Mouse (Mus musculus) liver, embryonic 12.5 days (tissue): ENCODE measurements around the gene Eif4a2. TPM values are rescaled to one million over a fixed set of nuclear protein-coding genes. Genes with fewer than 3 reads are reported as not detected.

Source experiments
- ATAC-seq: fragments of 200-750 bp; cut with Nextera tagmentation; 2 replicates; pipeline ENCODE4 v1.8.0; 2017; ENCODE audit warnings: moderate number of reproducible peaks, mild to moderate bottlenecking, moderate library complexity
- H3K27ac ChIP-seq: fragments of 300-500 bp; sonication (generic); 2 replicates; pipeline ENCODE4 v1.5.1; 2016; ENCODE audit warnings: mild to moderate bottlenecking
- H3K27me3 ChIP-seq: fragments of 300-500 bp; sonication (generic); replicated peaks from 2 replicates; pipeline ENCODE4 v1.6.1; 2016; ENCODE audit warnings: mild to moderate bottlenecking, moderate library complexity
- H3K36me3 ChIP-seq: fragments of 300-500 bp; sonication (generic); 2 replicates; pipeline ENCODE4 v1.6.1; 2016; ENCODE audit warnings: mild to moderate bottlenecking, moderate library complexity
- H3K4me1 ChIP-seq: fragments of 300-500 bp; sonication (generic); 2 replicates; pipeline ENCODE4 v1.6.1; 2016
- H3K4me2 ChIP-seq: fragments of 300-500 bp; sonication (generic); 2 replicates; pipeline ENCODE4 v1.6.1; 2016; ENCODE audit warnings: mild to moderate bottlenecking, moderate library complexity
- H3K4me3 ChIP-seq: fragments of 300-500 bp; sonication (generic); 2 replicates; pipeline ENCODE4 v1.5.1; 2016; ENCODE audit warnings: mild to moderate bottlenecking, moderate library complexity
- H3K9ac ChIP-seq: fragments of 300-500 bp; sonication (generic); 2 replicates; pipeline ENCODE4 v1.6.1; 2016; ENCODE audit warnings: mild to moderate bottlenecking, moderate library complexity
- H3K9me3 ChIP-seq: fragments of 300-500 bp; sonication (generic); replicated peaks from 2 replicates; pipeline ENCODE4 v1.6.1; 2016; ENCODE audit warnings: mild to moderate bottlenecking, moderate library complexity
- WGBS: fragments of 180-500 bp; shearing (Covaris S2); methylation state at CpG from one replicate; pipeline ENCODE4 v1.1.7; 2016; ENCODE audit not compliant: insufficient replicate concordance; 5-methylcytosine and 5-hydroxymethylcytosine counted together
- microRNA-seq: library from miRNA; unstranded; fragments of <30 nt; microRNA quantifications from one replicate; pipeline ENCODE4, GENCODE M21; 2017
- polyA plus RNA-seq: library from polyadenylated mRNA; unstranded; fragments of >200 nt; fragmentation: Nextera tagmentation; extraction: Ambion mirVana; gene quantifications from 2 replicates; pipeline ENCODE4 v1.2.1, GENCODE M21; 2016

Gene Eif4a2
- polyA plus RNA-seq, 1 experiment from 2014 or later = 102 TPM

DNA sequence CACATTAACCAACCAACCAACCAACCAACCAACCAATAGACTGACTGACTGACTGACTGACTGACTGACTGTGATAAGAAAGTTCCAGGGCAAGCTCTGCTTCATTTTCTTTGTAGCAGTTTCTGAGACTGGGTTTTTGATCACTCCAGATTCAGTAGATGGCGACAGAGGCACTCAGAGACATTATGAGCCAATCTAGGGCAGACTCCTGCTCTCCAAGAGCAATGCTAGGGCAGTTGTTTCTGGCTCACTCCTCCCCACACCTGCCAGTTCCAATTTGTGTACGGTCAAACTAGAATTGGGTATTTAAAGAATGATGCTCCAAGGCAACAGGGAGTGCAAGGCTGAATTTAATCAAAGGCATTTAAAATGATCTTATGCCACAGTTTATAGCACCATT is 44.2 kb downstream of the Eif4a2 start:
- H3K27ac ChIP-seq = no peak overlapping the region
- 23% methylated on average over 2 of the region's 2 CpGs for WGBS
- no peaks in the 10 kb centered on the region for H3K27me3 ChIP-seq
- H3K9ac ChIP-seq = no peak overlapping the region
- no peak overlapping the region for H3K4me2 ChIP-seq
- H3K9me3 ChIP-seq = no peaks in the 10 kb centered on the region
- H3K4me3 ChIP-seq = no peak overlapping the region
- no peak for ATAC-seq
- H3K4me1 ChIP-seq = no peaks in the 10 kb centered on the region
- H3K36me3 ChIP-seq = no peaks in the 10 kb centered on the region

- WGBS = 68% methylated on average over 5 of the region's 5 CpGs
- Histone ChIP-seq H3K27ac (no peak overlapping the region), H3K9ac (no peak overlapping the region), H3K27me3 (no peaks in the 10 kb centered on the region; the same call in 1 of the 2 replicates), H3K4me2 (no peak overlapping the region), H3K36me3 (no peaks in the 10 kb centered on the region), H3K4me1 (peaks cover 4% of the 10 kb centered on the region; the same call in 1 of the 2 replicates), H3K9me3 (no peaks in the 10 kb centered on the region), H3K4me3 (no peak overlapping the region)
- ATAC-seq = no peak
These were observed 47.0 kb downstream of the Eif4a2 start for GRCm38 (mm10) chr16:23154261-23154660.

- Histone ChIP-seq H3K4me2 (no peak overlapping the region), H3K27ac (no peak overlapping the region), H3K27me3 (no peaks in the 10 kb centered on the region; the same call in 1 of the 2 replicates), H3K9ac (no peak overlapping the region), H3K4me3 (no peak overlapping the region), H3K4me1 (peaks cover 7% of the 10 kb centered on the region; the same call in 1 of the 2 replicates), H3K36me3 (no peaks in the 10 kb centered on the region), H3K9me3 (no peaks in the 10 kb centered on the region)
- 85% methylated on average over 13 of the region's 13 CpGs for WGBS
- no peak for ATAC-seq
These were observed 49.8 kb downstream of the Eif4a2 start for GRCm38 (mm10) chr16:23157013-23157412.

GRCm38 (mm10) chr16:23158292-23158691 is 51.0 kb downstream of the Eif4a2 start:
- H3K27me3 ChIP-seq = no peaks in the 10 kb centered on the region; the same call in 1 of the 2 replicates
- no peak overlapping the region for H3K9ac ChIP-seq
- H3K4me3 ChIP-seq = no peak overlapping the region
- no peaks in the 10 kb centered on the region for H3K36me3 ChIP-seq
- H3K9me3 ChIP-seq = no peaks in the 10 kb centered on the region
- WGBS = 75% methylated on average over 7 of the region's 7 CpGs
- H3K4me2 ChIP-seq = no peak overlapping the region
- no peak for ATAC-seq
- no peak overlapping the region for H3K27ac ChIP-seq
- H3K4me1 ChIP-seq = peaks cover 7% of the 10 kb centered on the region; the same call in 1 of the 2 replicates

DNA sequence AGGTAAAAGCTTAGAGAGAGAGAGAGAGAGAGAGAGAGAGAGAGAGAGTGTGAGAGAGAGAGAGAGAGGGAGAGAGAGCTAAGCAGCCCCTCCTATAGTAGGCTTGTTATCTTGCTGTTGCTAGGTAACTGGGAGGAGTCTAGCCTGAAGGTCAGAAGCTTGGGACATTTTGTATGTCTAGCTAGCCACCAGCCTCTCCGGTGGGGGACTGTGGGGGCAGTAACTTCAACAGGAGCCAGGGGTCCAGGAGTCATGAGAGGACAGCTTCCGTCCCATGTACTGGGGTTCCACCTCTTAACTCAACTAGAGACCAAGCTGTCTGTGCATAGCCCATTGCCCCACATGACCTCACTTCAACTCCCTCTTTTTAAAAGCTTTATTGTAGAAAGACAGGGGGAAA is 51.7 kb downstream of the Eif4a2 start:
- no peak overlapping the region for H3K27ac ChIP-seq
- H3K4me1 ChIP-seq = peaks cover 7% of the 10 kb centered on the region; the same call in 1 of the 2 replicates
- 41% methylated on average over 2 of the region's 2 CpGs for WGBS
- no peak overlapping the region for H3K4me2 ChIP-seq
- no peak overlapping the region for H3K9ac ChIP-seq
- H3K9me3 ChIP-seq = no peaks in the 10 kb centered on the region
- no peak overlapping the region for H3K4me3 ChIP-seq
- H3K36me3 ChIP-seq = no peaks in the 10 kb centered on the region
- no peak for ATAC-seq
- H3K27me3 ChIP-seq = no peaks in the 10 kb centered on the region; the same call in 1 of the 2 replicates

GRCm38 (mm10) chr16:23159749-23160148 is 52.5 kb downstream of the Eif4a2 start:
- H3K4me2 ChIP-seq = no peak overlapping the region
- H3K9me3 ChIP-seq = no peaks in the 10 kb centered on the region
- H3K27ac ChIP-seq = no peak overlapping the region
- H3K4me1 ChIP-seq = peaks cover 7% of the 10 kb centered on the region; the same call in 1 of the 2 replicates
- 10% methylated on average over 2 of the region's 2 CpGs for WGBS
- no peak for ATAC-seq
- no peaks in the 10 kb centered on the region for H3K36me3 ChIP-seq
- no peaks in the 10 kb centered on the region; the same call in 1 of the 2 replicates for H3K27me3 ChIP-seq
- no peak overlapping the region for H3K9ac ChIP-seq
- H3K4me3 ChIP-seq = no peak overlapping the region

GRCm38 (mm10) chr16:23162116-23162515 is 54.9 kb downstream of the Eif4a2 start:
- Histone ChIP-seq H3K36me3 (no peaks in the 10 kb centered on the region), H3K27me3 (no peaks in the 10 kb centered on the region; the same call in 1 of the 2 replicates), H3K4me2 (no peak overlapping the region), H3K4me3 (no peak overlapping the region), H3K4me1 (peaks cover 7% of the 10 kb centered on the region; the same call in 1 of the 2 replicates), H3K27ac (no peak overlapping the region), H3K9ac (no peak overlapping the region), H3K9me3 (no peaks in the 10 kb centered on the region)
- WGBS = 36% methylated on average over 3 of the region's 3 CpGs
- ATAC-seq = no peak

Small RNA genes lying within 50 kb of the gene (microRNA-seq; reads per million reads assigned to microRNA genes)
- gene Gm49346 = not detected

Other genes with a start within 250 kb of the Eif4a2 start
- 31.1 and 33.3 TPM in 2 replicates for gene Tbccd1, start 249.8 kb upstream of the Eif4a2 start, polyA plus RNA-seq
- gene Dnajb11, start 249.6 kb upstream of the Eif4a2 start, polyA plus RNA-seq = 95.2 and 97.9 TPM in 2 replicates
- 184 and 190 TPM in 2 replicates for gene Ahsg, start 216.2 kb upstream of the Eif4a2 start, polyA plus RNA-seq
- gene Fetub, start 189.1 kb upstream of the Eif4a2 start, polyA plus RNA-seq = 0.35 and 0.69 TPM in 2 replicates
- gene Hrg, start 156.4 kb upstream of the Eif4a2 start, polyA plus RNA-seq = 0.10 and 0.13 TPM in 2 replicates
- 0.93 and 1.1 TPM in 2 replicates for gene Kng2, start 78.0 kb upstream of the Eif4a2 start, polyA plus RNA-seq
- gene Kng1, start 49.6 kb upstream of the Eif4a2 start, polyA plus RNA-seq = 145 and 151 TPM in 2 replicates
- gene Rfc4, start 20.3 kb downstream of the Eif4a2 start, polyA plus RNA-seq = 184 and 199 TPM in 2 replicates
- not detected in 2 replicates for gene Adipoq, start 39.1 kb downstream of the Eif4a2 start, polyA plus RNA-seq
- 7.5 and 7.9 TPM in 2 replicates for gene St6gal1, start 117.3 kb downstream of the Eif4a2 start, polyA plus RNA-seq